18 mouse cellular contexts compared by ENCODE assay signal in genomic region chr2:20453506-20454206, GRCm38 (mm10).
DNase-seq lines count a peak whose midpoint lies in the region; ATAC-seq and TF ChIP-seq lines count a peak whose summit lies in the region.
"Had no signal": no experiment of that assay in that cellular context is flagged by ENCODE, and none has a peak within 500 bp of the region (broad histone marks: within the 10 kb centered on the region; RNA-seq: fewer than 3 reads in every experiment).

No protein-coding gene starts in this region.

- WGBS in kidney, embryonic 14.5 days = 34% methylated on average over 3 of the region's 3 CpGs
- WGBS in stomach, embryonic 14.5 days = 25% methylated on average over 3 of the region's 3 CpGs
- WGBS in stomach, postnatal 0 days = 48% methylated on average over 3 of the region's 3 CpGs
- 25% methylated on average over 3 of the region's 3 CpGs for WGBS in kidney, postnatal 0 days

- H3K4me1 ChIP-seq in kidney, embryonic 14.5 days (ENCODE audit: control insufficient read depth, insufficient read depth, low read length) = peaks cover 6% of the 10 kb centered on the region; the same call in 1 of the 2 replicates
- H3K4me1 ChIP-seq in stomach, embryonic 14.5 days (ENCODE audit: control insufficient read depth, insufficient read depth, low read length) = no peaks in the 10 kb centered on the region
- no peaks in the 10 kb centered on the region for H3K4me1 ChIP-seq in stomach, postnatal 0 days (replicated peaks; ENCODE audit: control insufficient read depth, insufficient read depth)
- H3K4me1 ChIP-seq in kidney, postnatal 0 days (replicated peaks; ENCODE audit: insufficient read depth, low read length) = no peaks in the 10 kb centered on the region
- H3K4me1 ChIP-seq: liver, embryonic 12.5 days; midbrain, embryonic 12.5 days; neural tube, embryonic 15.5 days had no signal

- H3K27me3 ChIP-seq in kidney, embryonic 14.5 days (ENCODE audit: control insufficient read depth, insufficient read depth, low read length) = no peaks in the 10 kb centered on the region
- H3K27me3 ChIP-seq in stomach, embryonic 14.5 days (ENCODE audit: control insufficient read depth, insufficient read depth, low read length) = no peaks in the 10 kb centered on the region
- H3K27me3 ChIP-seq in stomach, postnatal 0 days (ENCODE audit: control insufficient read depth, insufficient read depth, low read length) = no peaks in the 10 kb centered on the region
- H3K27me3 ChIP-seq in kidney, postnatal 0 days (ENCODE audit: insufficient read depth, low read length) = no peaks in the 10 kb centered on the region
- H3K27me3 ChIP-seq: heart, embryonic 13.5 days; liver, embryonic 12.5 days; midbrain, embryonic 12.5 days; neural tube, embryonic 15.5 days had no signal

- peak overlapping the region; percentile 48; the same call in 1 of the 2 replicates for H3K27ac ChIP-seq in kidney, embryonic 14.5 days (ENCODE audit: low read depth, low read length)
- no peak overlapping the region; the same call in 1 of the 2 replicates for H3K27ac ChIP-seq in stomach, embryonic 14.5 days (ENCODE audit: low read length)
- no peak overlapping the region for H3K27ac ChIP-seq in stomach, postnatal 0 days (replicated peaks)
- peak overlapping the region; percentile 68; the same call in 1 of the 2 replicates for H3K27ac ChIP-seq in kidney, postnatal 0 days
- H3K27ac ChIP-seq: heart, embryonic 13.5 days; liver, embryonic 12.5 days; midbrain, embryonic 12.5 days; neural tube, embryonic 15.5 days had no signal

- no peak for DNase-seq in kidney, adult 11 months
- DNase-seq in stomach, postnatal 0 days (ENCODE audit: low spot score) = no peak
- DNase-seq in kidney, postnatal 0 days (ENCODE audit: low spot score) = peak; percentile 89
- DNase-seq in urinary bladder, postnatal 10 days (ENCODE audit: low spot score) = no peak
- DNase-seq in spleen, postnatal 10 days (ENCODE audit: low spot score in 2 of 2) = no peak
- DNase-seq: cerebellum, adult 8-10 months; heart, postnatal 36 days; layer of hippocampus, postnatal 36 days; lung, postnatal 4 days; thymus, adult 18-20 months had no signal

- peak; percentile 91; the same call in 1 of the 2 replicates for ATAC-seq in kidney, embryonic 14.5 days (ENCODE audit: low FRiP score, low TSS enrichment)
- peak; percentile 67; the same call in 1 of the 2 replicates for ATAC-seq in stomach, embryonic 14.5 days (ENCODE audit: insufficient number of reproducible peaks, insufficient read depth, low FRiP score, low read depth)
- ATAC-seq in stomach, postnatal 0 days (ENCODE audit: low FRiP score, low TSS enrichment) = no peak
- peak; percentile 81 for ATAC-seq in kidney, postnatal 0 days (replicated peaks; ENCODE audit: low FRiP score, low read depth)
- ATAC-seq: forebrain, embryonic 14.5 days; hindbrain, embryonic 16.5 days; liver, embryonic 12.5 days had no signal

- no peak overlapping the region for H3K4me3 ChIP-seq in kidney, embryonic 14.5 days (ENCODE audit: low read length)
- H3K4me3 ChIP-seq in stomach, embryonic 14.5 days (ENCODE audit: low read depth, low read length) = no peak overlapping the region
- no peak overlapping the region for H3K4me3 ChIP-seq in stomach, postnatal 0 days (ENCODE audit: low read depth, low read length)
- H3K4me3 ChIP-seq in kidney, postnatal 0 days (replicated peaks; ENCODE audit: low read depth, low read length) = no peak overlapping the region
- H3K4me3 ChIP-seq: heart, embryonic 13.5 days; liver, embryonic 12.5 days; midbrain, embryonic 12.5 days; neural tube, embryonic 15.5 days had no signal

- no peak overlapping the region for H3K4me2 ChIP-seq in kidney, embryonic 14.5 days (replicated peaks; ENCODE audit: low read depth, low read length)
- H3K4me2 ChIP-seq in stomach, embryonic 14.5 days (replicated peaks; ENCODE audit: low read depth, low read length) = no peak overlapping the region
- no peak overlapping the region for H3K4me2 ChIP-seq in stomach, postnatal 0 days (replicated peaks; ENCODE audit: low read depth)
- no peak overlapping the region for H3K4me2 ChIP-seq in kidney, postnatal 0 days (ENCODE audit: low read length)
- H3K4me2 ChIP-seq: heart, embryonic 13.5 days; liver, embryonic 12.5 days; midbrain, embryonic 12.5 days; neural tube, embryonic 15.5 days had no signal

- no peak overlapping the region for H3K9ac ChIP-seq in kidney, embryonic 14.5 days (ENCODE audit: low read depth, low read length)
- no peak overlapping the region for H3K9ac ChIP-seq in stomach, embryonic 14.5 days (replicated peaks; ENCODE audit: low read depth, low read length)
- H3K9ac ChIP-seq in stomach, postnatal 0 days (ENCODE audit: low read length) = no peak overlapping the region
- H3K9ac ChIP-seq in kidney, postnatal 0 days (ENCODE audit: low read depth, low read length) = no peak overlapping the region
- H3K9ac ChIP-seq: heart, embryonic 13.5 days; liver, embryonic 12.5 days; midbrain, embryonic 12.5 days; neural tube, embryonic 15.5 days had no signal

- no peak for TF ChIP-seq CTCF in stomach, postnatal 0 days (IDR thresholded peaks at IDR 0.05; ENCODE audit: low read depth)
- no peak for TF ChIP-seq CTCF in kidney, postnatal 0 days (IDR thresholded peaks at IDR 0.05; ENCODE audit: low read depth)

- H3K36me3 ChIP-seq in kidney, embryonic 14.5 days (ENCODE audit: control insufficient read depth, insufficient read depth, low read length) = no peaks in the 10 kb centered on the region
- H3K36me3 ChIP-seq in stomach, embryonic 14.5 days (ENCODE audit: control insufficient read depth, insufficient read depth, low read length) = no peaks in the 10 kb centered on the region
- H3K36me3 ChIP-seq in stomach, postnatal 0 days (ENCODE audit: control insufficient read depth, insufficient read depth, low read length) = no peaks in the 10 kb centered on the region
- no peaks in the 10 kb centered on the region for H3K36me3 ChIP-seq in kidney, postnatal 0 days (ENCODE audit: insufficient read depth, low read length)
- H3K36me3 ChIP-seq: heart, embryonic 13.5 days; liver, embryonic 12.5 days; midbrain, embryonic 12.5 days; neural tube, embryonic 15.5 days had no signal

- H3K9me3 ChIP-seq in kidney, embryonic 14.5 days (ENCODE audit: control insufficient read depth, low read length) = no peaks in the 10 kb centered on the region
- H3K9me3 ChIP-seq in stomach, embryonic 14.5 days (ENCODE audit: control insufficient read depth, low read depth, low read length) = no peaks in the 10 kb centered on the region
- H3K9me3 ChIP-seq in stomach, postnatal 0 days (ENCODE audit: control insufficient read depth, low read length) = no peaks in the 10 kb centered on the region
- H3K9me3 ChIP-seq in kidney, postnatal 0 days (replicated peaks; ENCODE audit: low read length) = no peaks in the 10 kb centered on the region
- H3K9me3 ChIP-seq: heart, embryonic 13.5 days; liver, embryonic 12.5 days; midbrain, embryonic 12.5 days; neural tube, embryonic 15.5 days had no signal

- TF ChIP-seq EP300 in stomach, postnatal 0 days (optimal IDR thresholded peaks at IDR 0.05) = no peak

Comparison
In these comparisons a context has a peak if more than half of its experiments do, and no peak if none do; other contexts are left out.
1. H3K27ac ChIP-seq: peak in kidney, embryonic 14.5 days (single experiment) and kidney, postnatal 0 days (single experiment); none in stomach, embryonic 14.5 days (single experiment) and stomach, postnatal 0 days (single experiment).